Mouse (Mus musculus) stomach, postnatal 0 days (tissue): ENCODE data around the gene Neb. TPM values are rescaled to one million over a fixed set of nuclear protein-coding genes. Genes with fewer than 3 reads are reported as not detected.

Source experiments
- ATAC-seq: fragments of 200-750 bp; cut with Nextera tagmentation; 2 replicates; pipeline ENCODE4 v1.8.0; 2017; ENCODE audit not compliant: low FRiP score, low TSS enrichment
- DNase-seq: peaks from one replicate; pipeline ENCODE4 v3.0.0-alpha.2; 2016; ENCODE audit warnings: low spot score
- H3K27ac ChIP-seq: fragments of 300-500 bp; sonication (generic); replicated peaks from 2 replicates; pipeline ENCODE4 v1.5.1; 2014; ENCODE audit warnings: mild to moderate bottlenecking, control low read depth
- H3K27me3 ChIP-seq: fragments of 300-500 bp; sonication (generic); 2 replicates; pipeline ENCODE4 v1.6.1; 2014; ENCODE audit warnings: low read length; ENCODE audit not compliant: control insufficient read depth, insufficient read depth
- H3K36me3 ChIP-seq: fragments of 300-500 bp; sonication (generic); 2 replicates; pipeline ENCODE4 v1.6.1; 2014; ENCODE audit warnings: low read length, mixed read lengths; ENCODE audit not compliant: control insufficient read depth, insufficient read depth
- H3K4me1 ChIP-seq: fragments of 300-500 bp; sonication (generic); replicated peaks from 2 replicates; pipeline ENCODE4 v1.6.1; 2014; ENCODE audit warnings: antibody characterized with exemption; ENCODE audit not compliant: control insufficient read depth, insufficient read depth
- H3K4me2 ChIP-seq: fragments of 300-500 bp; sonication (generic); replicated peaks from 2 replicates; pipeline ENCODE4 v1.6.1; 2014; ENCODE audit warnings: low read depth, mild to moderate bottlenecking, control low read depth, moderate library complexity
- H3K4me3 ChIP-seq: fragments of 300-500 bp; sonication (generic); 2 replicates; pipeline ENCODE4 v1.5.1; 2014; ENCODE audit warnings: low read depth, low read length, control low read depth
- H3K9ac ChIP-seq: fragments of 300-500 bp; sonication (generic); 2 replicates; pipeline ENCODE4 v1.6.1; 2014; ENCODE audit warnings: mild to moderate bottlenecking, low read length, control low read depth, mixed read lengths
- H3K9me3 ChIP-seq: fragments of 300-500 bp; sonication (generic); 2 replicates; pipeline ENCODE4 v1.6.1; 2016; ENCODE audit warnings: low read length; ENCODE audit not compliant: control insufficient read depth
- CTCF ChIP-seq: IDR thresholded peaks from 2 replicates; pipeline ENCODE4 v1.5.1; 2016; ENCODE audit warnings: antibody characterized with exemption, low read depth, mild to moderate bottlenecking, moderate library complexity
- EP300 ChIP-seq: optimal IDR thresholded peaks from 2 replicates; pipeline ENCODE3; 2016; ENCODE audit warnings: antibody characterized with exemption
- WGBS: fragments of 180-500 bp; shearing (Covaris S2); extraction: QIAGEN DNeasy Blood & Tissue Kit; methylation state at CpG from one replicate; pipeline ENCODE4 v1.1.7; 2014; 5-methylcytosine and 5-hydroxymethylcytosine counted together
- polyA plus RNA-seq: library from polyadenylated mRNA; unstranded; fragments of >200 nt; fragmentation: Nextera tagmentation; extraction: Ambion mirVana; gene quantifications from 2 replicates; pipeline ENCODE4 v1.2.1, GENCODE M21; 2015

Neb gene
- polyA plus RNA-seq, 1 experiment from 2014 or later, result 1.2 TPM

DNA sequence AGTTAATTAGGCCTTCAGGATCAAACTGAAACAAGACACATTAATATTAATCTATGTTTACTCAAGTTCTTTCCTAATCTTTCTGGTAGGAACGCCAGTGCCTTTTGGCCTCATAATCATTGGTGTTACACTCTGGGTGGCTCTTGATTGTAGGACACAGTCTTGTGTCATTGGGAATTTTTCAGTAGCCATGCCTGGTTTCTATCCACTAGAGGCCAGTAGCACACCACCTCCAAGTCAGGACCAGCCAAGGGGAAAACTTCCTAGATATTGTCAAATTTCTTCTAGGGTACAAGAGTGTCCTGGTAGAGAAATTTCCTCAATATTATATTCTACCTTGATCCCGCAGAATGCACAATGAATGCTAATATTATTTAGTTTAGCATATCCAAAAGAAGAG lies 116.1 kb downstream of the Neb start:
- ATAC-seq (no peak), DNase-seq (peak; percentile 41)
- TF ChIP-seq CTCF, result peak; percentile 89
- no peak for TF ChIP-seq EP300
- 33% methylated on average over 2 of the region's 2 CpGs for WGBS
- H3K4me2 ChIP-seq, result no peak overlapping the region
- H3K27ac ChIP-seq, result no peak overlapping the region
- H3K27me3 ChIP-seq, result no peaks in the 10 kb centered on the region
- no peaks in the 10 kb centered on the region for H3K36me3 ChIP-seq
- H3K9me3 ChIP-seq, result no peaks in the 10 kb centered on the region
- H3K4me1 ChIP-seq, result no peaks in the 10 kb centered on the region
- H3K9ac ChIP-seq, result no peak overlapping the region
- H3K4me3 ChIP-seq, result no peak overlapping the region

DNA sequence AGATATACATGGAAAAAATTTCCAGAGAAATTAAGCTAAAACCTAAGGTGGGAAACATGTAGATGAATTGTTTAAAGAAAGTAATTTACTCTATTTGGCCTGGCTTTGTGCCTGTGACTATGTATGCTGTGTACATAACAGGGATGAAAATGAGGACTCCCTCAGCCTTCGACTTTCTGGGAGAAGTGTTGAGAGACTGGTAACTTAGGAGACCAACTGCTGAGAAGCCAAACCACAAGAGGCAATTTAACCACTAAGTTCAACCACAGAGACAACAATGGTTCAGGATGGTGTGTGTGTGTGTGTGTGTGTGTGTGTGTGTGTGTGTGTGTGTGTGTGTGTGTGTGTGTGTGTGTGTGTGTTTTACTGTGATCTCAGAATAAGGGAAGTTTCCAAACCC lies 126.2 kb downstream of the Neb start:
- WGBS, result 52% methylated on average over 1 of the region's 1 CpGs
- H3K4me1 ChIP-seq, result no peaks in the 10 kb centered on the region

DNA sequence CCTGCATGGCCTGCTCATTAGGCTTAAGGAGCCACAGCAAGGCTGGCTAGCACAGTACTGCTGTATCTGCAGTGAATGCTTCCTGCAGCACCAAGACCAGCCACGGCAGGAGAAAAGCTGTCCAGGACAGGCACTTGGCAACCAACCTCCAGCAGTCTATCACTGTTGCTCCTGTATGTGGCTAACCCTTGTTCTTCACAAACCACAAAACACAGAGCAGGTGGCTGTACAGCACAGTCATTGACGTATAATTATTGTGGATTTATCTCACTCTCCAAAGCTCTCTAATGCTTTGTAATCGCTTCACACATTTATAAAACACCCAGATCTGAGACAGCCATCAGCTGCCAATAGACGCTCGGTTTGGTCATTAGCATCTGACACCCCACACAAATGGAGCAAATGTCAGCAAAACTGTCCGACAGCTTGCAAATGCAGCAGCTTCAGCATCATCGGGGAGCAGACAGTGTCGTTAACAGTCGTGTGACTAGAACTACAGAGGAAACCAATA lies 129.9 kb downstream of the Neb start:
- Histone ChIP-seq H3K4me1 (no peaks in the 10 kb centered on the region), H3K9ac (no peak overlapping the region), H3K27me3 (no peaks in the 10 kb centered on the region), H3K4me2 (no peak overlapping the region), H3K4me3 (no peak overlapping the region), H3K27ac (no peak overlapping the region), H3K36me3 (no peaks in the 10 kb centered on the region), H3K9me3 (no peaks in the 10 kb centered on the region)
- no peak for ATAC-seq
- TF ChIP-seq EP300 (no peak), CTCF (no peak)
- WGBS, result 69% methylated on average over 9 of the region's 9 CpGs
- no peak for DNase-seq

More for the DNA sequence above, 126.2 kb downstream of the Neb start:
- Histone ChIP-seq H3K27ac (no peak overlapping the region), H3K4me2 (no peak overlapping the region), H3K36me3 (no peaks in the 10 kb centered on the region), H3K9ac (no peak overlapping the region), H3K27me3 (no peaks in the 10 kb centered on the region), H3K9me3 (no peaks in the 10 kb centered on the region), H3K4me3 (no peak overlapping the region)
- DNase-seq (no peak), ATAC-seq (no peak)
- no peak for TF ChIP-seq EP300
- TF ChIP-seq CTCF, result no peak

DNA sequence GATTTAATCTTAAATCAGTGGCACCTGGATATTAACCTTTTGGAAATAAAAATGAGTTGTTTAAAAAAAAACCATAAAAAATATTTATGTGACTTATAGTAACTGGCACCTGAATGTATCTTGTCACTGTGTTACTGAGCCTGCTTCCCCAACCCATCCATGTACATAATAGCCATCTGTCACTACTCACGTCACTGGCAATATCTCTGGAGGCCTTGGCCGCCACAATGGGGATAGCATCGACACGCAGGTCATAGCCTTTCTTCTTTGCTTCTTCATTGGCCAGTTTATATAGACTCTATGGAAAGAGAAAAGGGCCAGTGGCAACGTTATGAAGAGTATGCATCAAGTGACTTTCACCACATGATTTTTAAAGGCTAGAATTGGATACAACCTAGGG lies 133.2 kb downstream of the Neb start:
- TF ChIP-seq EP300 (no peak), CTCF (no peak)
- ATAC-seq (no peak), DNase-seq (no peak)
- Histone ChIP-seq H3K4me3 (no peak overlapping the region), H3K9ac (no peak overlapping the region), H3K4me1 (no peaks in the 10 kb centered on the region), H3K4me2 (no peak overlapping the region), H3K27me3 (no peaks in the 10 kb centered on the region), H3K27ac (no peak overlapping the region), H3K9me3 (no peaks in the 10 kb centered on the region), H3K36me3 (no peaks in the 10 kb centered on the region)
- 82% methylated on average over 5 of the region's 5 CpGs for WGBS

DNA sequence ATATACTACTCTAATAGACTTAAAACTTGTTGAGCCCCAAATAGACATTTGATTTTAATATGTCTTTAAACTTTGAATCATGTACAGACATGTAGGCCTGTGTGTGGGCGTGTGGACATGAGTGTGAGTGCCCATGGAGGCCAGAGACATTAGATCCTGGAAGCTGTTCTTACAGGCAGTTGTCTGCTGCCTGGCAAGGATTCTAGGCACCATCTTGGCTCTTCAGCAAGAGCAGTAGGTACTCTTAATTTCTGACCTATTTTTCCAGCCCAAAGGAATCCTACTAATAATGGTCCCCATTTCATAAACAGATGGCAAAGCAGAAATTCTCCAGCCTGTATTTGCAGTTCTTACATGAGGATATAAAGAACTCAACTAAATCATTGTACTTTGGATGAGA lies 135.6 kb downstream of the Neb start:
- no peak overlapping the region for H3K4me2 ChIP-seq
- TF ChIP-seq EP300 (no peak), CTCF (no peak)
- no peak for DNase-seq
- no peaks in the 10 kb centered on the region for H3K9me3 ChIP-seq
- no peak overlapping the region for H3K4me3 ChIP-seq
- no peak for ATAC-seq
- H3K9ac ChIP-seq, result no peak overlapping the region
- no peaks in the 10 kb centered on the region for H3K36me3 ChIP-seq
- H3K27me3 ChIP-seq, result no peaks in the 10 kb centered on the region
- no peaks in the 10 kb centered on the region for H3K4me1 ChIP-seq
- no peak overlapping the region for H3K27ac ChIP-seq
- WGBS, result 78% methylated on average over 1 of the region's 1 CpGs

DNA sequence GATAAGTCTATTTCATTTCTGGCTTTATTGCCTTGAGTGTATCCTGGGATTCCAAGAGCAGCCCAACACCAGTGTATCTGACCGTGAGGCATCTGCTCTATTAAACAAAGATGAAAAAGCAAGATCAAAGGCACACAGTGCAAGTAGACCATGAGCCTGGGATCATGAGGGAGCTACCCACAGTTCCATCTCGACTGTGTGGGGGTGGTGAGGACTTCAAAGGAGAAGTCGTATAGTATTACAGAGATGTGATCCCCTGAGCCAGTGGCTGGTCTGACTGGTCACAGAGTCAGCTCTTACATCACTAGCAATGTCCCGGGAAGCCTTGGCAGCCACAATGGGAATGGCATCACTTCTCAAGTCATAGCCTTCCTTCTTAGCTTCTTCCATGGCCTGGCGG lies 140.4 kb downstream of the Neb start:
- WGBS, result 43% methylated on average over 5 of the region's 5 CpGs
- H3K9me3 ChIP-seq, result no peaks in the 10 kb centered on the region
- no peaks in the 10 kb centered on the region for H3K4me1 ChIP-seq
- ATAC-seq, result no peak
- TF ChIP-seq CTCF, result no peak
- no peak for TF ChIP-seq EP300
- no peak for DNase-seq
- H3K9ac ChIP-seq, result no peak overlapping the region
- no peak overlapping the region for H3K4me3 ChIP-seq
- no peaks in the 10 kb centered on the region for H3K27me3 ChIP-seq
- no peak overlapping the region for H3K27ac ChIP-seq
- H3K4me2 ChIP-seq, result no peak overlapping the region
- no peaks in the 10 kb centered on the region for H3K36me3 ChIP-seq
